Mouse (Mus musculus): ENCODE results near the gene Hoxa6. TPM values are rescaled to one million over a fixed set of nuclear protein-coding genes. Genes with fewer than 3 reads are reported as not detected.

Hoxa6 gene
- total and polyA plus RNA-seq, 2 experiments, result not detected

DNA sequence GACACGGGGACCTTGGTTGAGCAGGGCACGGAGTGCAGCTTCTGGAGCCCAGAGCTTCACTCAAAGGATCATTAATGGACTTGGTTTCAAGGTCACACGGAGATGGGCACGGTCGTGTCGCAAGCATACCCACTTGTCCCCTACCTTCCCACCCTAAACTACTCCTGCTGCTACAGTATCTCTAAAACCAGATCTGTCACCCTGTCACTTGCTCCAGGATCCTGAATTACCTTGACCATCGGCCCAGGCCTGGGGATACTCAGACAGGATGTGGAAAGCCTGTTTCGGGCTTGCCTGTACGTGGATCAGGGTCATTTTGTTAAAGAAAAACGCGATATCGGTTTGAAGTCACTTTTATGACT lies 1.1 kb upstream of the Hoxa6 start:
- TF ChIP-seq POLR2A (IDR thresholded peaks at IDR 0.05; ENCODE audit: extremely low read depth, insufficient read depth, low read length), result no peak
- TF ChIP-seq CTCF (IDR thresholded peaks at IDR 0.05; ENCODE audit: low read depth, low read length), result no peak
- peaks cover 42% of the 10 kb centered on the region for H3K27me3 ChIP-seq (ENCODE audit: control insufficient read depth, insufficient read depth, low read length)
- no peak overlapping the region for H3K27ac ChIP-seq (replicated peaks; ENCODE audit: insufficient read depth, low read depth, low read length)
- no peak overlapping the region for H3K9ac ChIP-seq (ENCODE audit: low read depth, low read length)
- H3K36me3 ChIP-seq (ENCODE audit: control insufficient read depth, insufficient read depth, low read length), result no peaks in the 10 kb centered on the region
- no peaks in the 10 kb centered on the region for H3K79me2 ChIP-seq (ENCODE audit: control insufficient read depth, insufficient read depth, low read length)
- no peak for DNase-seq (ENCODE audit: extremely low read depth, low read depth, low spot score)
- WGBS, result 23% methylated on average over 12 of the region's 12 CpGs
- no peaks in the 10 kb centered on the region; the same call in 1 of the 2 replicates for H3K4me1 ChIP-seq (ENCODE audit: control insufficient read depth, insufficient read depth, low read length)
- no peak overlapping the region for H3K4me3 ChIP-seq (ENCODE audit: insufficient read depth, low read depth, low read length)

- Histone ChIP-seq H3K4me3 (ENCODE audit: insufficient read depth, low read depth, low read length) (no peak overlapping the region), H3K79me2 (ENCODE audit: control insufficient read depth, insufficient read depth, low read length) (no peaks in the 10 kb centered on the region), H3K27ac (replicated peaks; ENCODE audit: insufficient read depth, low read depth, low read length) (no peak overlapping the region), H3K9ac (ENCODE audit: low read depth, low read length) (no peak overlapping the region), H3K27me3 (ENCODE audit: control insufficient read depth, insufficient read depth, low read length) (peaks cover 43% of the 10 kb centered on the region), H3K36me3 (ENCODE audit: control insufficient read depth, insufficient read depth, low read length) (no peaks in the 10 kb centered on the region), H3K4me1 (ENCODE audit: control insufficient read depth, insufficient read depth, low read length) (no peaks in the 10 kb centered on the region; the same call in 1 of the 2 replicates)
- no peak for DNase-seq (ENCODE audit: extremely low read depth, low read depth, low spot score)
- no peak for TF ChIP-seq CTCF (IDR thresholded peaks at IDR 0.05; ENCODE audit: low read depth, low read length)
- no peak for TF ChIP-seq POLR2A (IDR thresholded peaks at IDR 0.05; ENCODE audit: extremely low read depth, insufficient read depth, low read length)
- WGBS, result 17% methylated on average over 18 of the region's 18 CpGs
Measured at GRCm38 (mm10) chr6:52208868-52209684, 554 bp upstream of the Hoxa6 start.

- no peak for TF ChIP-seq POLR2A (IDR thresholded peaks at IDR 0.05; ENCODE audit: extremely low read depth, insufficient read depth, low read length)
- no peak for TF ChIP-seq CTCF (IDR thresholded peaks at IDR 0.05; ENCODE audit: low read depth, low read length)
- no peaks in the 10 kb centered on the region; the same call in 1 of the 2 replicates for H3K4me1 ChIP-seq (ENCODE audit: control insufficient read depth, insufficient read depth, low read length)
- no peak overlapping the region for H3K27ac ChIP-seq (replicated peaks; ENCODE audit: insufficient read depth, low read depth, low read length)
- H3K9ac ChIP-seq (ENCODE audit: low read depth, low read length), result no peak overlapping the region
- H3K79me2 ChIP-seq (ENCODE audit: control insufficient read depth, insufficient read depth, low read length), result no peaks in the 10 kb centered on the region
- no peak for DNase-seq (ENCODE audit: extremely low read depth, low read depth, low spot score)
- no peaks in the 10 kb centered on the region for H3K36me3 ChIP-seq (ENCODE audit: control insufficient read depth, insufficient read depth, low read length)
- no peak overlapping the region for H3K4me3 ChIP-seq (ENCODE audit: insufficient read depth, low read depth, low read length)
- peaks cover 48% of the 10 kb centered on the region for H3K27me3 ChIP-seq (ENCODE audit: control insufficient read depth, insufficient read depth, low read length)
Measured at GRCm38 (mm10) chr6:52207684-52207976, 892 bp downstream of the Hoxa6 start.

GRCm38 (mm10) chr6:52206882-52207683 lies 1.4 kb downstream of the Hoxa6 start:
- Histone ChIP-seq H3K79me2 (ENCODE audit: control insufficient read depth, insufficient read depth, low read length) (no peaks in the 10 kb centered on the region), H3K27ac (replicated peaks; ENCODE audit: insufficient read depth, low read depth, low read length) (no peak overlapping the region), H3K27me3 (ENCODE audit: control insufficient read depth, insufficient read depth, low read length) (peaks cover 47% of the 10 kb centered on the region), H3K9ac (ENCODE audit: low read depth, low read length) (no peak overlapping the region), H3K36me3 (ENCODE audit: control insufficient read depth, insufficient read depth, low read length) (no peaks in the 10 kb centered on the region), H3K4me1 (ENCODE audit: control insufficient read depth, insufficient read depth, low read length) (no peaks in the 10 kb centered on the region; the same call in 1 of the 2 replicates), H3K4me3 (ENCODE audit: insufficient read depth, low read depth, low read length) (no peak overlapping the region)
- TF ChIP-seq CTCF (IDR thresholded peaks at IDR 0.05; ENCODE audit: low read depth, low read length), result no peak
- TF ChIP-seq POLR2A (IDR thresholded peaks at IDR 0.05; ENCODE audit: extremely low read depth, insufficient read depth, low read length), result no peak
- DNase-seq (ENCODE audit: extremely low read depth, low read depth, low spot score), result no peak
- 28% methylated on average over 4 of the region's 4 CpGs for WGBS

GRCm38 (mm10) chr6:52205638-52206621 lies 2.6 kb downstream of the Hoxa6 start:
- Histone ChIP-seq H3K27me3 (ENCODE audit: control insufficient read depth, insufficient read depth, low read length) (peaks cover 37% of the 10 kb centered on the region), H3K9ac (ENCODE audit: low read depth, low read length) (no peak overlapping the region)
- WGBS, result 21% methylated on average over 55 of the region's 55 CpGs

More at GRCm38 (mm10) chr6:52205638-52206621, 2.6 kb downstream of the Hoxa6 start:
- Histone ChIP-seq H3K4me3 (ENCODE audit: insufficient read depth, low read depth, low read length) (no peak overlapping the region), H3K36me3 (ENCODE audit: control insufficient read depth, insufficient read depth, low read length) (no peaks in the 10 kb centered on the region), H3K4me1 (ENCODE audit: control insufficient read depth, insufficient read depth, low read length) (no peaks in the 10 kb centered on the region; the same call in 1 of the 2 replicates), H3K27ac (replicated peaks; ENCODE audit: insufficient read depth, low read depth, low read length) (no peak overlapping the region), H3K79me2 (ENCODE audit: control insufficient read depth, insufficient read depth, low read length) (no peaks in the 10 kb centered on the region)
- TF ChIP-seq POLR2A (IDR thresholded peaks at IDR 0.05; ENCODE audit: extremely low read depth, insufficient read depth, low read length) (no peak), CTCF (IDR thresholded peaks at IDR 0.05; ENCODE audit: low read depth, low read length) (no peak)
- DNase-seq (ENCODE audit: extremely low read depth, low read depth, low spot score), result no peak
